Mouse (Mus musculus) lung, embryonic 16.5 days (tissue): ENCODE results near the gene Smco2. TPM values are rescaled to one million over a fixed set of nuclear protein-coding genes. Genes with fewer than 3 reads are reported as not detected.
A peak's percentile ranks its signal among the peaks of the same experiment; 100 is the strongest.

ENCODE experiments used
- ATAC-seq: fragments of 200-750 bp; cut with Nextera tagmentation; 2 replicates; pipeline ENCODE4 v1.8.0; 2017; ENCODE audit warnings: low read depth, mild to moderate bottlenecking, moderate library complexity
- H3K27ac ChIP-seq: fragments of 300-500 bp; sonication (generic); 2 replicates; pipeline ENCODE4 v1.5.1; 2014; ENCODE audit warnings: mild to moderate bottlenecking, control low read depth, low read length
- H3K27me3 ChIP-seq: fragments of 300-500 bp; sonication (generic); 2 replicates; pipeline ENCODE4 v1.6.1; 2014; ENCODE audit warnings: low read depth, low read length, mixed read lengths; ENCODE audit not compliant: control insufficient read depth, insufficient read depth
- H3K36me3 ChIP-seq: fragments of 300-500 bp; sonication (generic); 2 replicates; pipeline ENCODE4 v1.6.1; 2014; ENCODE audit warnings: low read length; ENCODE audit not compliant: control insufficient read depth, insufficient read depth
- H3K4me1 ChIP-seq: fragments of 300-500 bp; sonication (generic); replicated peaks from 2 replicates; pipeline ENCODE4 v1.6.1; 2014; ENCODE audit warnings: low read length, mixed read lengths; ENCODE audit not compliant: control insufficient read depth, insufficient read depth
- H3K4me2 ChIP-seq: fragments of 300-500 bp; sonication (generic); 2 replicates; pipeline ENCODE4 v1.6.1; 2014; ENCODE audit warnings: low read depth, low read length, control low read depth
- H3K4me3 ChIP-seq: fragments of 300-500 bp; sonication (generic); 2 replicates; pipeline ENCODE4 v1.5.1; 2014; ENCODE audit warnings: mild to moderate bottlenecking, low read length, control low read depth
- H3K9ac ChIP-seq: fragments of 300-500 bp; sonication (generic); 2 replicates; pipeline ENCODE4 v1.6.1; 2014; ENCODE audit warnings: low read length, control low read depth
- H3K9me3 ChIP-seq: fragments of 300-500 bp; sonication (generic); 2 replicates; pipeline ENCODE4 v1.6.1; 2016; ENCODE audit warnings: low read length; ENCODE audit not compliant: control insufficient read depth
- WGBS: fragments of 180-500 bp; shearing (Covaris S2); extraction: QIAGEN DNeasy Blood & Tissue Kit; methylation state at CpG from one replicate; pipeline ENCODE4 v1.1.7; 2014; 5-methylcytosine and 5-hydroxymethylcytosine counted together
- polyA plus RNA-seq: library from polyadenylated mRNA; unstranded; fragments of >200 nt; fragmentation: Nextera tagmentation; extraction: Ambion mirVana; gene quantifications from 2 replicates; pipeline ENCODE4 v1.2.1, GENCODE M21; 2015

Smco2 gene
- polyA plus RNA-seq, 1 experiment from 2014 or later = not detected

DNA sequence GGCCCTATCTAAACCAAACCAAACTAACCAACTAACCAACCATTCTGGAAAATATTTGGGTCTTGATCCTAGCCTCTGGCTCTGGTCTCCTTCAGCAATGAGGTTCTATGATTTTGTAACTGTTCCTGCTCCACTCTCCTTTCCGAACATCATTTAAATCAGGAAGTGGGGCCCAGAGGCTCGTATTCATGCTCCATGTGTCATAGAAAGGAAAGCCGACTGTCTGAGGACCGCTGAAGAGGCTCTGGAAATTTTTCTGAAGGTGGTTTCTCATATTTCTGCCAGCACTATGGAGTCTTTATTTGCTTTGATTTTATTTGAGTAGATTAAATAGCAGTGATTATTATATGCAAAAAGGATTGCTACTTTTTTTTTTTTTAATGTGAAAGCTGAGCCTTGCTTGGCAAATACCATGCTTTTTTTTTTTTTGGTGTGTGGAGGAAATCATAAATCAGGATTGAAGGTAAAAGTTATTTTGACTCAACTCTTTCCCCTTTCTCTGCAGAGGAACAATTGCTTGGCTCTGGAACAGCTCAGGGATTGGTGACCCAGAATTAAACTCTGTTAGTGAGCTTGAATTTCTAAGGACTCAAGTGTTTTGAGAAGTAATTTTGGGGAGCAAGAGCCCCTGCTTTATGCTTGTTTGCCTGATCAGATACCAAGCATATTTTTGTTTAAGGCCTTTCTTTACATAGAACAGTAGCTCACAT, 63.7 kb downstream of the Smco2 start:
- Histone ChIP-seq H3K36me3 (no peaks in the 10 kb centered on the region), H3K27ac (peak overlapping the region; percentile 82), H3K27me3 (no peaks in the 10 kb centered on the region), H3K9ac (no peak overlapping the region), H3K4me3 (no peak overlapping the region), H3K4me1 (peaks cover 41% of the 10 kb centered on the region), H3K4me2 (peak overlapping the region; percentile 19; the same call in 1 of the 2 replicates), H3K9me3 (no peaks in the 10 kb centered on the region)
- peak; percentile 59 for ATAC-seq
- 12% methylated on average over 4 of the region's 4 CpGs for WGBS

DNA sequence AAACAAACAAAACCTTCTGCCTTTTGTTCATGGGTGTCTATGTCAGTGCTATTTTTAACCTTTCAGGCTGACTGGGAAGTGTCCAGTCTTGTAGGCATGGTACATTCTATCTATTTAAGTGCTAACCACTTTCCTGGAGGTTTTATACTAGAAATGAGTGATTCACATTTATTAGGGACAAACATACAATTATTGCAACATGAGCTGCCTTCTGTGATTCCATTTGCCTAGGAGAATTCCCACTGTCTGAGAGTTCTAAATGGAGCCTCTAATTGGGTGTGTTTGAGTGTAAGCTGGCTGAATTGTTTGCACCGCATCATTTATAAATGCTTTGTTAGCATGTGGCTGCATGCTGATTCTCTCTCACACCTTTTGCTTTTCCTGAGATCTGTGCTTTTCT, 65.9 kb downstream of the Smco2 start:
- H3K4me2 ChIP-seq = no peak overlapping the region
- H3K4me3 ChIP-seq = no peak overlapping the region
- H3K36me3 ChIP-seq = no peaks in the 10 kb centered on the region
- H3K27ac ChIP-seq = no peak overlapping the region
- no peak overlapping the region for H3K9ac ChIP-seq
- ATAC-seq = no peak
- peaks cover 38% of the 10 kb centered on the region for H3K4me1 ChIP-seq
- WGBS = 81% methylated on average over 1 of the region's 1 CpGs
- H3K27me3 ChIP-seq = no peaks in the 10 kb centered on the region
- H3K9me3 ChIP-seq = no peaks in the 10 kb centered on the region

DNA sequence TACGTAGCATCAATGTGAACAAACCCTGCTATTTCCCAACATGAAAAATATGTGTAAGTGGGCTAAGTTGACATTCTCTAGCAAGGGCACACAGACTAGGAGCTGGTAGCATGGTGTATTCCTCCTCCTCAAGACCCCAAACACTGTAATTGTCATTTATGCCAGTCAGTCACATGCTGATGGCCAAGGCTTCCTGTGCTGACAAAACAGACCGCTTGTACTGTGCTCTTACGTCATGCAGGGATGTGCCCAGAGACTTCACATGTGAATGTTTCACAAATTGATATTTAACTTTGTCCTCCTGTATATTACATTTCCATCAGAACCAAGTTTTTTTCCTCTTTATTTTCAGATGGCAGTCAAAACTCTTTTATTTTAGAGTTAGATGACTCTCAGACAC, 67.5 kb downstream of the Smco2 start:
- WGBS = 69% methylated on average over 3 of the region's 3 CpGs
- Histone ChIP-seq H3K4me2 (no peak overlapping the region), H3K4me3 (no peak overlapping the region), H3K4me1 (peaks cover 34% of the 10 kb centered on the region), H3K9me3 (no peaks in the 10 kb centered on the region), H3K27me3 (no peaks in the 10 kb centered on the region), H3K36me3 (no peaks in the 10 kb centered on the region), H3K9ac (no peak overlapping the region), H3K27ac (no peak overlapping the region)
- ATAC-seq = no peak

DNA sequence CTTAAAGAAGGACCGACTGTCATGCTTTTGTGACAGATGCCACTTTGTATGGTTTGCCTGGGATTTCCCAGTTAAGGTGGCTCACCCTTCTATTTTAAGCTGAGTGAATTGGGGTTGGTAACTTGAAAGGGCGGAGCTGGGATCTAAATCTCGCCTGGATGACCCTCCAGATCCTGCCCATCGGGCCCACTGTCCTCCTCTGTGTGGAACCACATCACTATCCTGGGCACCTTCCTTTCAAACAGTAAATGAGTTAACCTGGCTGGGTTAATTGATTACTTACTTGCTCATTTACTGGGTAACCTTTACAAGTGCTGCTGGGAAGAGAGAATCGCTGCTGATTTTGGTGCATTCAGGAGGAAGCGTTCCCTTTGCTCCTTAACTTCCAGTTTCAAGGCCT, 68.4 kb downstream of the Smco2 start:
- Histone ChIP-seq H3K4me3 (no peak overlapping the region), H3K27me3 (no peaks in the 10 kb centered on the region), H3K9me3 (no peaks in the 10 kb centered on the region), H3K27ac (no peak overlapping the region), H3K9ac (no peak overlapping the region), H3K4me2 (no peak overlapping the region), H3K36me3 (no peaks in the 10 kb centered on the region), H3K4me1 (peaks cover 25% of the 10 kb centered on the region)
- ATAC-seq = no peak
- 90% methylated on average over 6 of the region's 6 CpGs for WGBS

Other genes with a start within 250 kb of the Smco2 start
- 146 and 159 TPM in 2 replicates for gene Med21, start 207.6 kb upstream of the Smco2 start, polyA plus RNA-seq
- gene Tm7sf3, start 207.3 kb upstream of the Smco2 start, polyA plus RNA-seq = 27.0 and 29.9 TPM in 2 replicates
- gene Stk38l, start 125.1 kb upstream of the Smco2 start, polyA plus RNA-seq = 13.5 and 15.6 TPM in 2 replicates
- 3.9 and 4.4 TPM in 2 replicates for gene Arntl2, start 54.0 kb upstream of the Smco2 start, polyA plus RNA-seq
- 46.8 and 50.5 TPM in 2 replicates for gene Ppfibp1, start 38.4 kb downstream of the Smco2 start, polyA plus RNA-seq
- 0.14 and 0.20 TPM in 2 replicates for gene 1700034J05Rik, start 104.3 kb downstream of the Smco2 start, polyA plus RNA-seq
- 0.73 and 0.87 TPM in 2 replicates for gene Rep15, start 182.5 kb downstream of the Smco2 start, polyA plus RNA-seq
- gene Mrps35, start 192.7 kb downstream of the Smco2 start, polyA plus RNA-seq = 95.7 and 101 TPM in 2 replicates
- gene Mansc4, start 236.9 kb downstream of the Smco2 start, polyA plus RNA-seq = 7.5 and 8.2 TPM in 2 replicates
- 6.7 and 7.6 TPM in 2 replicates for gene Klhl42, start 241.3 kb downstream of the Smco2 start, polyA plus RNA-seq